Mouse (Mus musculus): ENCODE data around the gene Cfap46. TPM values are rescaled to one million over a fixed set of nuclear protein-coding genes. Genes with fewer than 3 reads are reported as not detected.
A peak's percentile ranks its signal among the peaks of the same experiment; 100 is the strongest.

Cfap46 gene
- total and polyA plus RNA-seq, 2 experiments from 2014 or later = 3.2 to 3.5 TPM

DNA sequence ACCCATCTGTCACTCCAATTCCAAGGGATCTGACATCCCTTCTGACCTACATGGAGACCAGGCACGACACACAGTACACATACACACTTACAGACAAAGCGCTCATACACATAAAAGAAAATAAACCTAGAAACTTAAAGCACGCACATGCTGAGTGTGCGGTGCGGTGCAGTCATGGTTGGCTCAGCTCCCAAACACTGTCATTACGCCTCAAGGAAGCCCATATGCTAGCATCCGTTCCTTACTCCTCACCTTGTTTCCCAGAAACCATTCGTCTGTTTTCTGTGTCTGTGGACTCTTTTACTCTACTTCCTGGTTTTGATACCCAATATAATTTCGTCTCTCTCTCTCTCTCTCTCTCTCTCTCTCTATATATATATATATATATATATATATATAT lies 58.5 kb downstream of the Cfap46 start:
- DNase-seq (ENCODE audit: low spot score) (peak; percentile 31), ATAC-seq (no peak)
- no peaks in the 10 kb centered on the region for H3K36me3 ChIP-seq (ENCODE audit: insufficient read depth, low read length)
- no peak for TF ChIP-seq CTCF (IDR thresholded peaks at IDR 0.05; ENCODE audit: low read depth)
- no peak overlapping the region for H3K27ac ChIP-seq
- H3K9ac ChIP-seq (replicated peaks; ENCODE audit: low read length) = no peak overlapping the region
- WGBS = 69% methylated on average over 9 of the region's 9 CpGs
- no peaks in the 10 kb centered on the region for H3K4me1 ChIP-seq (ENCODE audit: insufficient read depth, low read length)
- no peak overlapping the region for H3K4me3 ChIP-seq (ENCODE audit: low read length)
- H3K9me3 ChIP-seq (ENCODE audit: low read length) = no peaks in the 10 kb centered on the region
- H3K27me3 ChIP-seq (ENCODE audit: insufficient read depth, low read length) = no peaks in the 10 kb centered on the region
- no peak overlapping the region for H3K4me2 ChIP-seq (ENCODE audit: low read depth, low read length)

DNA sequence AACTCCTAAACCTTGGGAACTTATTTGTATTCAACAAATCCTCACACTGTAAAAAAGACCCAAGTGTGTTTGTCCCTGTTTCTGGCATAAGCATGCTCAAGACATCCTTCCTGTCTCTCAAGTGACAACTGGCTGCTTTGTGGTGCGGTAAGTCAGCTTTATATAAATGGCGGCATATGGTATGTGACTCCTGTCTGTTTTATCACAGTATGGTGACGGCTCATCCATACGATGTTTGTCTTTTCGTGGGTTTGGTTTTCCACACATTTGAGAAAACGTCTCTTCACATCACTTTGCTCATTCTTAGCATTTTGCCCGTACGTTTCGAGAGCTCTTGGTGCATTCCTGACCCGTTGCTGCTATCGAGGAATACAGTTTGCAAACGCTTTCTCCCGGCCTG lies 61.0 kb downstream of the Cfap46 start:
- ATAC-seq = no peak
- Histone ChIP-seq H3K4me2 (ENCODE audit: low read depth, low read length) (no peak overlapping the region), H3K9ac (replicated peaks; ENCODE audit: low read length) (no peak overlapping the region), H3K27ac (no peak overlapping the region), H3K27me3 (ENCODE audit: insufficient read depth, low read length) (no peaks in the 10 kb centered on the region), H3K4me3 (ENCODE audit: low read length) (no peak overlapping the region), H3K4me1 (ENCODE audit: insufficient read depth, low read length) (no peaks in the 10 kb centered on the region), H3K9me3 (ENCODE audit: low read length) (no peaks in the 10 kb centered on the region), H3K36me3 (ENCODE audit: insufficient read depth, low read length) (no peaks in the 10 kb centered on the region)
- DNase-seq (ENCODE audit: low spot score) = no peak
- no peak for TF ChIP-seq CTCF (IDR thresholded peaks at IDR 0.05; ENCODE audit: low read depth)
- WGBS = 80% methylated on average over 13 of the region's 13 CpGs

DNA sequence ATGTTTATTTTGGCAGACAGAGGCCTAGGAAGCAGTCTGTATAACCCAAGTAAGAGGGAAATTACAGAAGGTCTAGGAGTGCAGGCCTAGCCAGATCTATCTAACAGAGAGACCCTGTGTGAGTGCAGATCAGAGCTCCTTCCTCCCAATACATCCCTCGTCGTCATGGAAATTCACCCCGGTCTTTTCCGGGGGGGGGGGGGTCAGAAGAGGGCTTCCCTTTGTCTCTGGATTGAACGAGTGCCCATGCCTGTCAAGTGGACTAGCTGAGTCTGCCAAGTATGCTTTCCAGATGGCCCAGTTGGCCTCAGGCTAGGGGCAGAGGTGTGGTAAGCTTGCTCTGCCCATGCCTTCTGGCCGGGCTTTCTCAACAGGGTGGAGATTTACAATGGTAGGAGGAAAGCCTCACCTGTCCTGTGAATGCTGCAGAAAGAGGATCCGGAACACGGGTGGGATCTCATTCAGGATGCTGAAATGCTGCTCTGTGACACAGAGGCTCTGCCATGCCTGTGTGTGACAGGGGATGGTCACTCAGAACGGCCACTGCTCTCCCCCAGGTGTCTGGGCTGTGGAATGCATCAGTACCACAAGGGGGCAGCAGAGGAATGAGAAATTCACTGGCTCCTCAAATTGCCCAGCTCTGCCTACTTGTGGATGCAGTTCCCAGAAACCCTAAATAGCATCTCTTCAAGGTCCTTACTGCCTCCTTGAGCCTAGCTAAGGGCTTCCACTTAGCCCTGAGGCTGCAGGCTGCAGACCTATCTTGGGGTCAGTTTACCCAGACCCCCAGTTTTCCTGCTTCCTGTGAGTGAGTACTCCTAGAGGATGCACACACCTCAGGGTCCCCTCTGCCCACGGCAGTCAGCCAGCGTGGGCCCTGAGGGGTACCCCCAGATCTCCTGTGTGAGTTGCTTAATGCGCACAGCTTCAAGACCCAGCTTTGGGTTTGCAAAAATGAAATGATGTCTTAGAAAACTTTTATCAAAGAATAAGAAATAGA lies 67.5 kb downstream of the Cfap46 start:
- H3K36me3 ChIP-seq (ENCODE audit: insufficient read depth, low read length) = no peaks in the 10 kb centered on the region
- DNase-seq (ENCODE audit: low spot score) = peak; percentile 91
- no peak overlapping the region for H3K4me3 ChIP-seq (ENCODE audit: low read length)
- 0 out of 2 replicates have a peak overlapping the region, but pooled peaks have one; percentile 3 for H3K9ac ChIP-seq (replicated peaks; ENCODE audit: low read length)
- no peaks in the 10 kb centered on the region for H3K27me3 ChIP-seq (ENCODE audit: insufficient read depth, low read length)
- H3K4me2 ChIP-seq (ENCODE audit: low read depth, low read length) = peak overlapping the region; percentile 29; the same call in 1 of the 2 replicates
- no peaks in the 10 kb centered on the region for H3K4me1 ChIP-seq (ENCODE audit: insufficient read depth, low read length)
- peak overlapping the region; percentile 68 for H3K27ac ChIP-seq
- 29% methylated on average over 12 of the region's 12 CpGs for WGBS
- ATAC-seq = peak; percentile 92
- peak; percentile 97 for TF ChIP-seq CTCF (IDR thresholded peaks at IDR 0.05; ENCODE audit: low read depth)
- no peaks in the 10 kb centered on the region for H3K9me3 ChIP-seq (ENCODE audit: low read length)

DNA sequence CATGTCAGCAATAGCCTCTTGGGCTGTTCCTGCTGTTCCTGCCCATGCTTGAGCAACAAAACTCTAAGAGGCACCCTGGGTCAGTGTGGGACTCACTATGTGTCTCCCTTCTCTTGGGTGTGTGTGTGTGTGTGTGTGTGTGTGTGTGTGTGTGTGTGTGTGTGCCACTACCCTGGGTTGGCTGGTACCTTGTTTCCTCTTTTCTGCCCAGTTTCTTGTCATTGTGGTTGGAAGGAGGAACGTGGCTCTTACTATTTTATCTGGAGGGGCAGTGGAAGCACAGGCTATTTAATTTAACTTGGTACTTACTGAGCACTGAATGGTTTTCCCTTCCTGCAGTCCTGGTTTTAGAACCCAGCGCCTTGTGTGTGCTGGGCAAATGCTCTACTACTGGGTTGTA lies 73.3 kb downstream of the Cfap46 start:
- no peak overlapping the region for H3K27ac ChIP-seq
- H3K4me2 ChIP-seq (ENCODE audit: low read depth, low read length) = no peak overlapping the region
- H3K27me3 ChIP-seq (ENCODE audit: insufficient read depth, low read length) = 0 out of 2 replicates have a peak, but pooled peaks cover 3% of the 10 kb centered on the region
- no peak overlapping the region for H3K4me3 ChIP-seq (ENCODE audit: low read length)
- no peaks in the 10 kb centered on the region for H3K4me1 ChIP-seq (ENCODE audit: insufficient read depth, low read length)
- H3K9ac ChIP-seq (replicated peaks; ENCODE audit: low read length) = no peak overlapping the region
- no peaks in the 10 kb centered on the region for H3K36me3 ChIP-seq (ENCODE audit: insufficient read depth, low read length)
- TF ChIP-seq CTCF (IDR thresholded peaks at IDR 0.05; ENCODE audit: low read depth) = no peak
- DNase-seq (ENCODE audit: low spot score) (no peak), ATAC-seq (no peak)
- 84% methylated on average over 2 of the region's 2 CpGs for WGBS
- H3K9me3 ChIP-seq (ENCODE audit: low read length) = no peaks in the 10 kb centered on the region

DNA sequence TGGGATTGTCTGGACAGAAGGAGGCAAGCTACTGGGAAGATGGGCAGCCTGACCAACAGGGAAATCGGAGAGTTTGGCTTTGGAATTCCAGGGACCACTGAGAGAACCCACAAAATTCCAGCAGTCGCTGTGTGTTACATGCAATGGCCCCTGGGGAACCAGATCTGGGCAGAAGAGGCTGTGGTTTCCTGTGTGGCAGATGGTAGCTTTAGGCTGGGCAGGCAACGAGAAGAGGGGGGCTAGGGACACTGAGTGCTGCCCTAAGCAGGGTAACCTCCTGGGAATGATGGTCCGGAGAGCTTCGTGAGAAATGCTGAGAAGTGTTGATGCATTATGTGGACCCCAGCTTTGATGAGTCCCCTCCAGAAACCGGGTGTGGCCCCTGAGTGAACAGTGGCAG lies 87.8 kb downstream of the Cfap46 start:
- Histone ChIP-seq H3K9ac (replicated peaks; ENCODE audit: low read length) (no peak overlapping the region), H3K9me3 (ENCODE audit: low read length) (no peaks in the 10 kb centered on the region), H3K4me3 (ENCODE audit: low read length) (no peak overlapping the region), H3K27me3 (ENCODE audit: insufficient read depth, low read length) (no peaks in the 10 kb centered on the region), H3K4me2 (ENCODE audit: low read depth, low read length) (no peak overlapping the region), H3K27ac (no peak overlapping the region), H3K36me3 (ENCODE audit: insufficient read depth, low read length) (no peaks in the 10 kb centered on the region), H3K4me1 (ENCODE audit: insufficient read depth, low read length) (no peaks in the 10 kb centered on the region)
- TF ChIP-seq CTCF (IDR thresholded peaks at IDR 0.05; ENCODE audit: low read depth) = no peak
- no peak for DNase-seq (ENCODE audit: low spot score)
- no peak for ATAC-seq
- WGBS = 57% methylated on average over 6 of the region's 6 CpGs

DNA sequence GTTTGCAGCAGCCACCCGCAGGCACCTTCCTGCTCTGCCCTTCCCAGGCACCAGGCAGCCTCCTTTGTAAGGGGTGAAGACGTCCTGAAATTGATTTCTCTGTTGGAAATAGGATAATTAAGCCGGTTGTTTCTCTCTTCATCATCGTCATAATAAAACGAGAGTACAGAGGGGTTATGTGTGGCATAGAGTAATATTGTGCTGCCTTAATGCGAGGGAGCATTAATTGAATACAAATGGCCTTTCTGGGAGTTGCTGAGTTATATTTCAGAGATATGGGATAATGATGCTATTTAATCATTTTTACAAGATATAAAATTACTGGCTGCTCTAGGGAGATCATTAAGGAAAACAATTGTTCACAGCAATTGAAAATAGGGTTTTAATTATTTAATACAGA lies 88.3 kb downstream of the Cfap46 start:
- H3K27me3 ChIP-seq (ENCODE audit: insufficient read depth, low read length) = no peaks in the 10 kb centered on the region
- H3K36me3 ChIP-seq (ENCODE audit: insufficient read depth, low read length) = no peaks in the 10 kb centered on the region
- no peak overlapping the region for H3K4me3 ChIP-seq (ENCODE audit: low read length)
- no peak overlapping the region for H3K27ac ChIP-seq
- DNase-seq (ENCODE audit: low spot score) = no peak
- no peak for ATAC-seq
- no peak overlapping the region for H3K9ac ChIP-seq (replicated peaks; ENCODE audit: low read length)
- TF ChIP-seq CTCF (IDR thresholded peaks at IDR 0.05; ENCODE audit: low read depth) = no peak
- H3K4me1 ChIP-seq (ENCODE audit: insufficient read depth, low read length) = no peaks in the 10 kb centered on the region
- H3K4me2 ChIP-seq (ENCODE audit: low read depth, low read length) = no peak overlapping the region
- H3K9me3 ChIP-seq (ENCODE audit: low read length) = no peaks in the 10 kb centered on the region
- 66% methylated on average over 6 of the region's 6 CpGs for WGBS

DNA sequence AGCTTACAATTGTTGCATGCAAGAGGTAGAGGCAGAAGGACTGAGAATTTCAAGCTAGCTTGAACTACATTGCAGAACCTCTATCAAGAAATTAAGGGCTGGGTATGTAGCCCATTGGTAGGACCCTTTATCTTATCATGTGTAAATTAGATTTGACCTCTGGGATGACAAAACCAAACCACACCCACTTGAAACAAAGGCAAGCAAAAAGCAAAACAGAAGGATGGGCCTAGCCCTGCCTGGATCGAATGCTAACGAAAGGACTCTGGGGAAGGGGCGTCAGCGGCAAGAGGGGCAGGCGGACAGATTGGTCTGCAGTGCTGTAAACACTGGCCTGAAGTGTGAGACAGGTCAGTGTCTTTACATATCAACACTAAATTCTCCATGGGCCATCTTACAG lies 92.3 kb downstream of the Cfap46 start:
- DNase-seq (ENCODE audit: low spot score) = no peak
- H3K4me3 ChIP-seq (ENCODE audit: low read length) = no peak overlapping the region
- no peak overlapping the region for H3K4me2 ChIP-seq (ENCODE audit: low read depth, low read length)
- no peak for ATAC-seq
- H3K9ac ChIP-seq (replicated peaks; ENCODE audit: low read length) = no peak overlapping the region
- H3K36me3 ChIP-seq (ENCODE audit: insufficient read depth, low read length) = no peaks in the 10 kb centered on the region
- H3K4me1 ChIP-seq (ENCODE audit: insufficient read depth, low read length) = no peaks in the 10 kb centered on the region
- no peak overlapping the region for H3K27ac ChIP-seq
- no peaks in the 10 kb centered on the region for H3K9me3 ChIP-seq (ENCODE audit: low read length)
- 86% methylated on average over 5 of the region's 5 CpGs for WGBS
- peaks cover 18% of the 10 kb centered on the region for H3K27me3 ChIP-seq (ENCODE audit: insufficient read depth, low read length)
- no peak for TF ChIP-seq CTCF (IDR thresholded peaks at IDR 0.05; ENCODE audit: low read depth)

Measured in hindbrain, postnatal 0 days (tissue).